Mouse (Mus musculus) ES-Bruce4 (cell line): ENCODE measurements around the gene Mrpl52.

Source experiments
- CTCF ChIP-seq: IDR thresholded peaks from one replicate; pipeline ENCODE4 v1.8.1; 2011; ENCODE audit warnings: low read depth, low read length
- POLR2A ChIP-seq: IDR thresholded peaks from one replicate; pipeline ENCODE4 v1.8.1; 2011; ENCODE audit warnings: low read length; ENCODE audit not compliant: insufficient read depth

- TF ChIP-seq POLR2A (no peak), CTCF (no peak)
Measured at GRCm38 (mm10) chr14:54416229-54416775, 10.4 kb upstream of the Mrpl52 start.
